Mouse (Mus musculus): ENCODE results near the gene Ms4a3. TPM values are rescaled to one million over a fixed set of nuclear protein-coding genes. Genes with fewer than 3 reads are reported as not detected.

Gene Ms4a3
- polyA plus RNA-seq (2021; fragmentation: Nextera tagmentation), result not detected in 2 replicates
- long read RNA-seq, experiment 1, result 0 reads
- long read RNA-seq, experiment 2, result 0 reads

DNA sequence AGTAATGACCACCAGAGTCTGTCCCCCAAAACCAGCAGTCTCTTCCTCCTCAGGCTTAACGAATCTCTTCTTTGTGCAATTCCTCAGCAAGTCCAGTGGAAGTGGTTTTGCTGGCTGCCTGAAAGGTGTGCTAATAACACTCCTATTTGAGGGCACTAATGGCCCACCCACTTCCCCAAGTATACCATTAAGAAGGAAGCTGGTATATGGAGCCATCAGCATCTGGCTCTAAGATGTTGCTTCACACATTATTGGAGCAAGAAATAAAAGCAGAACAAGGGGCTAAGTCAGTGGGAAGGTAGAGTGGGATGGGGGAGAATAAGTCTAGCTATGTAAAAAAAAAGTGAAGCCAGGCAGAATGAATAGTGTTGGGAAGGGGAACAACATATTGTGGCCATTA is at the start of gene Ms4a3:
Ms4a3 (minus strand) TSS at position 120 of the 400 bp plus-strand sequence.

DNA sequence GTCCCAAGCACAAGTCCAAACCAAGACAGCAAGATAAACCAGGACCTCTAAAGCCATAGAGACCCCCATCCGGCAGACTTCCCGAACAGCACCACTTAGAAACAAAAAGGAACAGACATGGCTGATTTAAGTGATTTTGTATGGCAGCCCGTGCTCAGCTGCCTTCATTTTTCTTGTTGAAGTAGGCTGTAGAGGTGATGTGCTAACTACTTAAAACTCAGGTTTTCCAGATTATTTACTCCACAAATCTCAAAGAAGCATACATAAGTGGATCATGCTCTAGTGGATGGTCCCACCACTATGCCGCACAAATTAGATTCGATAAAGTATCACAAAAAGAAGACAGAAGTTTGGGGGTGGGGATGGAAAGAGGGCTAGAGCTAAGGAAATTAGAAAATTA is 19.8 kb upstream of the Ms4a3 start, which contains the start of gene Oosp2:
Oosp2 (minus strand) TSS at position 101 of the 400 bp plus-strand sequence.

DNA sequence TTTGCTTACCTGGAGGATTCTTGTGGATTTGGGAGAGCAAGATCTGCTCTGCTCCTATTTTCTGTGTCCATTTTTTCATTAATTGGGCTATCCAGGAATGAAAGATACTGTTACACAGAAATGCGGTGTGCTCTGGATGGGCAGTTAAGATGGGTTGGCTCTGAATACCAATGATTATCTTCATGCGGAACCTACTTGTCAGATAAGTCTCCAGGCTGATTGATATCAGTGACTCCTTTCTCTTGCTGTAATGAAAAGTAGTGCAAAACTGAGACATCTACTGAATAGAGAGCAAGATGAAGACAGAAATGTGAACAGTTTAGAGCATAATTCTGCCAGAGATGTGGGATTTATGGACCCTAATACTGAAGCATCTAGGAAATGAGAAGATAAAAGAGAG is 17.1 kb downstream of the Ms4a3 start, which contains the start of gene Ms4a2:
Ms4a2 (minus strand) TSS at position 169 of the 400 bp plus-strand sequence.

DNA sequence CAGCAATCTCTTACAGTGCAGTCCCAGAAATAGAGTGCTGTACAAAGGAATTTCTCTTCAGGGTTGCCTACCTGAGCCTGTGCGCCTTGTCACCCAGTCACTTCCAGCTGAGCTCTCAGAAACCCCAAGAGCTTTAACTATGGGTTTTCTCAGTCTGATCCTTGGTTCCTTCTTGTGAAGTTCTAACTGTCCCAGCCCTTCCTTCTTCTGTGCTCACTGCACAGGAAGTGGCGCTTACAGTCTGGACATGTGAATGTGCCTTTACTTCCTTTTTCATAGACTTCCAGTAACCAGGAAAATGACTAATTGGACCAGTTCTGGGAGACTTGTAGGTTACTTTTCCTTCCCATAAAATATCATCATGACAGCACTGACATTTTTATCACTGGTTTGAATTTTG is 36.0 kb downstream of the Ms4a3 start, which contains the start of gene Ms4a6d:
Ms4a6d (minus strand) TSS at position 247 of the 400 bp plus-strand sequence.

Other genes with a start within 250 kb of the Ms4a3 start
- gene Ms4a4c, start 236.1 kb downstream of the Ms4a3 start, polyA plus RNA-seq (2021; fragmentation: Nextera tagmentation), result 0.06 TPM in 1 of 2 replicates, not detected in the other
- not detected in 2 replicates for gene Ms4a4b, start 197.3 kb downstream of the Ms4a3 start, polyA plus RNA-seq (2021; fragmentation: Nextera tagmentation)
- 0.59 and 0.72 TPM in 2 replicates for gene Ms4a6c, start 171.5 kb downstream of the Ms4a3 start, polyA plus RNA-seq (2021; fragmentation: Nextera tagmentation)
- 0.28 and 0.63 TPM in 2 replicates for gene Gm8369, start 154.9 kb downstream of the Ms4a3 start, polyA plus RNA-seq (2021; fragmentation: Nextera tagmentation)
- gene Ms4a6b, start 124.3 kb downstream of the Ms4a3 start, polyA plus RNA-seq (2021; fragmentation: Nextera tagmentation), result 1.2 and 2.2 TPM in 2 replicates
- not detected in 2 replicates for gene Ms4a4d, start 104.0 kb downstream of the Ms4a3 start, polyA plus RNA-seq (2021; fragmentation: Nextera tagmentation)
- gene Ms4a6d, start 36.0 kb downstream of the Ms4a3 start, polyA plus RNA-seq (2021; fragmentation: Nextera tagmentation), result 1.7 and 1.8 TPM in 2 replicates
- not detected in 2 replicates for gene Ms4a2, start 17.1 kb downstream of the Ms4a3 start, polyA plus RNA-seq (2021; fragmentation: Nextera tagmentation)
- not detected in 2 replicates for gene Oosp2, start 19.7 kb upstream of the Ms4a3 start, polyA plus RNA-seq (2021; fragmentation: Nextera tagmentation)
- gene Oosp1, start 50.3 kb upstream of the Ms4a3 start, polyA plus RNA-seq (2021; fragmentation: Nextera tagmentation), result not detected in 2 replicates
- gene Oosp3, start 56.2 kb upstream of the Ms4a3 start, polyA plus RNA-seq (2021; fragmentation: Nextera tagmentation), result not detected in 2 replicates
- gene Gif, start 106.7 kb upstream of the Ms4a3 start, polyA plus RNA-seq (2021; fragmentation: Nextera tagmentation), result not detected in 2 replicates
- 62.4 and 67.6 TPM in 2 replicates for gene Mrpl16, start 129.5 kb upstream of the Ms4a3 start, polyA plus RNA-seq (2021; fragmentation: Nextera tagmentation)
- gene Stx3, start 178.6 kb upstream of the Ms4a3 start, polyA plus RNA-seq (2021; fragmentation: Nextera tagmentation), result 8.8 and 15.1 TPM in 2 replicates
- not detected in 2 replicates for gene Olfr1417, start 198.4 kb upstream of the Ms4a3 start, polyA plus RNA-seq (2021; fragmentation: Nextera tagmentation)
- gene Olfr1418, start 220.2 kb upstream of the Ms4a3 start, polyA plus RNA-seq (2021; fragmentation: Nextera tagmentation), result not detected in 2 replicates
- gene Olfr1419, start 234.3 kb upstream of the Ms4a3 start, polyA plus RNA-seq (2021; fragmentation: Nextera tagmentation), result not detected in 2 replicates
- not detected in 2 replicates for gene Olfr1420, start 245.7 kb upstream of the Ms4a3 start, polyA plus RNA-seq (2021; fragmentation: Nextera tagmentation)